Mouse (Mus musculus): ENCODE data around the gene Vav3.

The Vav3 gene

GRCm38 (mm10) chr3:109690566-109690965 is 350.1 kb downstream of the Vav3 start:
- DNase-seq (ENCODE audit: low spot score in 2 of 2), result no peak

GRCm38 (mm10) chr3:109692613-109693012 is 352.2 kb downstream of the Vav3 start:
- no peak for DNase-seq (ENCODE audit: low spot score in 2 of 2)

- no peak for DNase-seq (ENCODE audit: low spot score in 2 of 2)
Observed at GRCm38 (mm10) chr3:109701301-109701700, 360.8 kb downstream of the Vav3 start.

GRCm38 (mm10) chr3:109707786-109708460 is 367.5 kb downstream of the Vav3 start:
- no peak for DNase-seq (ENCODE audit: low spot score in 2 of 2)

GRCm38 (mm10) chr3:109711751-109712150 is 371.3 kb downstream of the Vav3 start:
- no peak for DNase-seq (ENCODE audit: low spot score in 2 of 2)

- no peak for DNase-seq (ENCODE audit: low spot score in 2 of 2)
Observed at GRCm38 (mm10) chr3:109714476-109714875, 374.0 kb downstream of the Vav3 start.

GRCm38 (mm10) chr3:109721753-109722152 is 381.3 kb downstream of the Vav3 start:
- no peak for DNase-seq (ENCODE audit: low spot score in 2 of 2)

GRCm38 (mm10) chr3:109726776-109727175 is 386.3 kb downstream of the Vav3 start:
- no peak for DNase-seq (ENCODE audit: low spot score in 2 of 2)

- no peak for DNase-seq (ENCODE audit: low spot score in 2 of 2)
Observed at GRCm38 (mm10) chr3:109731592-109732230, 391.3 kb downstream of the Vav3 start.

- no peak for DNase-seq (ENCODE audit: low spot score in 2 of 2)
Observed at GRCm38 (mm10) chr3:109732327-109733182, 392.1 kb downstream of the Vav3 start.
